Mouse (Mus musculus): ENCODE measurements around the gene Gm5089. TPM values are rescaled to one million over a fixed set of nuclear protein-coding genes. Genes with fewer than 3 reads are reported as not detected.

The Gm5089 gene
- polyA plus RNA-seq (2012; rRNA removed) = 0.05 and 0.10 TPM in 2 replicates

DNA sequence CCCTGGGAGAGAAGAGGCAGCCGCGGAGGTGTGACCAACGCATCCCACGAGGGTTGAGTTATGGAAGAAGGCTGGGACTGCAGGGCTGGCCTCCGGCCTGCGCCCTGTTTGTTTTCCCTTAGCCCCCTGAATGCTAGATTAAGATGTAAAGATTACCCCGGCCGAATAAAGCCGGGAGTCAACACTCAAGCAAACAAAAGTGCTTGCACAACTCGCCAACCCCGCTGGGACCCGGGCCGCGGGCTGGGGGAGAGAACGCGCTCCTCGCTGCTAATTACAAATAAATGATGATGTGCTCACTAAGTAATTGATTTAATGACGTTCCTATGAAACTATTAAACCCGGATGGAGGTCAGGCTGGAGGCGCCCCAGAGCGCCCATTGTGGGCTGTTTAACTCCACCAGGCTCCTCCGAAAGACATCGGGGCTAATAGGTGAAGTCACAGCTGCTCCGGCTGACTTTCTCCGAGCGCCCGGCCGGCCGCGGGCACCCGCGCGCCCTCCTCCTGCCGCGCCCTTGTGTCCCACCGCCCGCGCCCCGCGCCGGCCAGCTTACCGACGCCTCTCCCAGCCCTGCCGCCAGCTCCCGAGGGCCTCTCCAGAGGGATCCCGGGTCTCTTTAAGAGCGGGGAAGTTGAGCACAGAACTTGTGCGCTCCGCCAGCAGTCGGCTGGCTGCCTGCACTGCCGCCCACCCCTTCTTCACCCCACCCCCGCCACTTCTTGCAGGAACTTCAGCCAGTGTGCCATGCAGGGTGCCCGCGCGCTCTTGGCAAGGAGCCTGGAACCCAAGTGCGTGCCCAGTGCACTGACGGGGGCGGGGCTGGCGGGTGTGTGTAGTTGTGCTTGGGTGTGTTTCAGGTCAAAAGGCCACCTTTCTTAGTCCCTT, at the start of gene Gm5089:
TSS of gene Gm5089 (minus strand) at position 620 of the 887 bp plus-strand sequence.

DNA sequence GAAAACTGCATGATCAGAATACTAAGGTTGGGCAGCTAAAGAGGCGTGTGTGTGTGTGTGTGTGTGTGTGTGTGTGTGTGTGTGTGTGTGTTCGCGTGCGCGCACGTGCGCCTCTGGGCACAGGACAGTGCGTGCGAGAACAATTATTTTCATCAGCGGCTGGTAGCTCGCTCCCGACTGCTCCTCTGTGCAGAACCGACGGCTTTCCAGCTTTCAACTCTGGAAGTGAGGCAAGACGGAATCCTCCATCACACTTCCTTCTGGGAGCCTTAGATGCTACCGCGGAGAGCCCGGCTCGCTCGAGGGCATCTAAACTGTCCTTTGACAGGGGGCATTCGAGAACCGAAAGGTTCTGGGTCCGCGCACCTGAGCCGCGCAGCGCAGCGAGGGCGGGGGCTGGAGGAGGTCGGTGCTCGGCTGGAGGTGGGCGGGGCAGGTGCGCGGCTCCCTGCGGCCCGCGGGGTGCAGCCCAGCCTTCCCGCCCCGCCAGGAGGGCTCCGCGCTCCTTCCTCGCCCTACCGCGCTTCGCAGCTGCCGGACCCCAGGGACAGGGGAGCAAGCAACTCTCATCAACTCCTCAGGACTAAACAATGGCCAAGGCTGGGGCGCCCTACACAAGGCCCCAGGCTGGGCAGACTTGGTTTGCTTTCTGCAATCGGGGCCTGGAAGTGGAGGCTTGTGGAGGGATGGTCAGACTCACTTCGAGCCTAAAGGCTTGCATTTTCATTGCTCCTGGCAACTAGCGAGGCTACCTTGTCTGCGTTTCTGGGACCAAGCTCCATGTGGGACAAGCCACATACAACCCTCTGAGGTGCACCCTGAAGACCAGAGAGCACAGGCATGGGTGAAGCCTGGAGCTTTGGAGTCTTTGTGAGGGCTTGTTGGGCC, 39.8 kb upstream of the Gm5089 start, which contains the start of gene Gm10837:
TSS of gene Gm10837 (plus strand) at position 146 of the 888 bp plus-strand sequence.

DNA sequence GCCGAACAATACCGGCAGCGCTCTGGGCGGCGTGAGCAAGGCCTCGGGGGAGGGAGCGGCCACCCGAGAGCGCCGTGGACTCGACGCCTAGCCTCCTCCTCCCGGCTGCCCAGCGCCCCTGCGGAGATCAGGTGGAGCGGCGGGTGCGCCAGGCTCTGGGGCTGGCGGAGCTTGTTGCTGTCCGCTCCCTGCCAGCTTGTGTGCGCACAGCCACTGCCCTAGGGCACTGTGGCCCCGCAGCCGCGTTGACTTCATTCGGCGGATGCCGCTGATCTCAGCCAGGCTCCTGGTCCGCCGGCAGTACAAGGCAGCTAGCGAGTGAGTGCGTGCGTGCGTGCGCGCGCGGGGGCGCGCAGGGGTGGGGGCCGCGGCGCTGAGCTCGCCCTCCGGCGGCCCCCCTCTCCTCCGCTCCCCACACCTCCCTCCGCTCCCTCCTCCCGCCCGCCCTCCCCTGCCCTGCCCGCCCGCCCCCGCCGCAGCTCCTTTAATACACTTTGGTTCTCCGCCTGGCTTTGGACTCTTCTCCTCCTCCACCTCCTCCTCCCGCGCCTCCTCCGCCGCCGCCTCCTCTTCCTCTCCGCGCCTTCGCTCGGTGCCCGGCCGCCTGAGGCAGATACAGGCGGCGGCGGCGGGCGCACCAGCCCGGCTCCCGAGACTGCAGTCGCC, 24.1 kb upstream of the Gm5089 start, which contains the start of gene Zic2:
TSS of gene Zic2 (plus strand) at position 545 of the 666 bp plus-strand sequence.

DNA sequence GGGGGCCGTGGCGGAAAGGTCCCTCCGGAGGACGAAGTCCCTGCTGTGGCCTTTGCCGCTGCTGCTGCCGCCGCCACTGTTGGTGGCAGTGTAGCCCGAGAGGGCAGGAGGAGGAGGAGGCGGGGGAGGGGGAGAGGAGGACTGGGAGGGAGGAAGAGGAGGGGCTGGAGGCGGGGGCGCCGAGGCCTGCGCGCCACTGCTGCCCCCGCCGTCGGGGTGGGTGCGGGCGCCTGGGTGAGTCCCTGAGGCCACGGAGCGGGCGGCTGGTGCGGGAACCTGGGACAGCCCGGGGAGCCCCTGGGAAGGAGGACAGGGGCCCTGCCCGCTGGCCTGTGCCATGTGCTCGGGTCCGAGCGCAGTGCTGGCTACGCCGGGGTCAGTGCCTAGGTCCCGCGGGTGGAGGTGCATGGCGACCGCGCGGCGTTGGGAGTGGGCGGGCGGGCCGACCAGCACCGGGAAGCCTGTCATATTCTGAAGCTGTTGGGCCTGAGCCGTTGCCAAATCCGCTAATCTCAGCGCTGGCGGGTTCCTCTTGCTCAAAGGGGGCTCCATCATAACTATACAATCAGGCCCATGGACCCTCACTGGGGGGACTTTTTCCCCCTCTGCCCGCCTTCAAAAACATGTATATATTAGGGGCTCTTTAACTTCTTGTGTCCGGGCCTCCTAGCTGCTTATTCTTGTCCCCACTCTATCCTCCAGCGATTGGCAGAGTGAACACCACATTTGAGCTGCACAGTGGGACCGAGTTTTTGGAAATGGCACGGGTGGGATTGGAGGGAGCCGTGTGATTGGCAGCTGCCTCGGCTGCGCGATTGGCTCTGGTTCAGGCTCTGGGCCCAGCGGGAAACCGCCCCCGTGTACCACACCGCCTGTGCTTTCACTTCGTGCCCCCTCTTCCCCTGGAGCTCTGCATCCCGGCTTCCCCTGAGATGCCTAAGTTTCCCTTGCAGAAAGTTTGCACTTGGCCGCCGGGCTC, 14.1 kb upstream of the Gm5089 start, which contains the start of gene Zic5:
TSS of gene Zic5 (minus strand) at position 915 of the 979 bp plus-strand sequence.

Other genes with a start within 250 kb of the Gm5089 start
- gene Zic5, start 14.6 kb upstream of the Gm5089 start, polyA plus RNA-seq (2012; rRNA removed) = not detected in 2 replicates
- gene Zic2, start 24.3 kb upstream of the Gm5089 start, polyA plus RNA-seq (2012; rRNA removed) = not detected in 2 replicates
- not detected in 2 replicates for gene Gm10837, start 39.5 kb upstream of the Gm5089 start, polyA plus RNA-seq (2012; rRNA removed)
- 9.2 and 12.8 TPM in 2 replicates for gene Pcca, start 83.2 kb upstream of the Gm5089 start, polyA plus RNA-seq (2012; rRNA removed)

Data from colon, adult 2 months (tissue).